Mouse (Mus musculus) gastrocnemius, postnatal 10 days (tissue): ENCODE data around the gene Gm20777. TPM values are rescaled to one million over a fixed set of nuclear protein-coding genes. Genes with fewer than 3 reads are reported as not detected.
"Not testable (repeated sequence)": the region's sequence is repeated elsewhere in the genome, so short reads cannot be mapped to it uniquely, and the experiment has no call there.

Experiments used
- DNase-seq: peaks from one replicate; pipeline ENCODE4 v3.0.0; 2021; ENCODE audit warnings: mixed read lengths
- long read RNA-seq, 2 experiments: library from polyadenylated mRNA; stranded (forward); transcript quantifications; one replicate each; pipeline ENCODE4 v2.0.0; 2021
- total RNA-seq, 2 experiments: library from RNA; stranded (reverse); gene quantifications; 2 replicates each; pipeline ENCODE4 v1.2.3; 2021

Gene Gm20777
- total RNA-seq, result not detected
- long read RNA-seq, experiment 1, result 0 reads
- long read RNA-seq, experiment 2, result 0 reads

DNA sequence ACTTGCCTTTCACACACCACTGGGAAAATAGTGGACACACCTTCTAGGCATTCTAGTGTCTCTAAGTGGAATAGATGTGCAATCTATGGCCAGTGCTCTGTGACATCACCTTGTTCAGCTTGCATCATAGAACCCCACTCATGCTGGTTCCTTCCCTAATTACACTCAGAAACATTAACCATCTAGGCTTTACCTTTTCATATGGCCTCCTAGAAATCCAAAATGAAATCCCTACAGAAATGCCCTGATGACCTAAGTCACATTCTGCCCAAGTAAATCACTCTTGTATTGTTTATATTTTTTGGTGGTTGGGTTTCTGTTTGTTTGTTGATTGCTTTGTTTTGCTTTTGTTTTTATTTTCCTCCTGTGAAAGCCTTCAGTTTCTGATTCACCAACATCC lies at the start of gene Gm20777:
Gm20777 (minus strand) TSS at position 101 of the 400 bp plus-strand sequence.
- not testable (repeated sequence) for DNase-seq

GRCm38 (mm10) chrY:10709551-10709950 lies 42.7 kb downstream of the Gm20777 start:
- DNase-seq, result not testable (repeated sequence)

- not testable (repeated sequence) for DNase-seq
Observed at GRCm38 (mm10) chrY:10708761-10709160, 43.5 kb downstream of the Gm20777 start.

DNA sequence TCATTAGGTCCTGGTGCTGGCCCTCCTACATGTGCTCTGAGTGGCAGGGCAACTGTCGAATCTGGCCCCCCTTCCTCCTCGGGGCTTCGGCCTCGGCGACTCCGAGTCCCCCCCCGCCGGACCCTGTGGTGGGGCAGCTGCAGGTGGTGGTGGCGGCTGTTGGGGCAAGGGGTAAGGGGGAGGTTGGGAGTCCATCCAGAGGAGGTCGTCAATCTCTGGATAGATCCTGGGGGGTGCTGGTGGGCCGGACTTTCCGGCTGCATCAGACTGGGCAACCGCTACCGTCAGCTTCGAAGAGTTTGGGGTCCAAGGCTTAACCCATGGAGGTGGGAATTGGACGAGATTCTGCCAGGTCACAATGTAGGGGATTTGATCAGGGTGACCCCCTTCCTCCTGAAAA lies 44.0 kb downstream of the Gm20777 start:
- not testable (repeated sequence) for DNase-seq

GRCm38 (mm10) chrY:10706686-10707085 lies 45.6 kb downstream of the Gm20777 start:
- DNase-seq, result not testable (repeated sequence)

Other genes with a start within 250 kb of the Gm20777 start
- gene Gm20737, start 216.4 kb downstream of the Gm20777 start, total RNA-seq, result not detected
- not detected for gene Gm21775, start 199.0 kb downstream of the Gm20777 start, total RNA-seq
- not detected for gene Gm21900, start 136.1 kb downstream of the Gm20777 start, total RNA-seq